In genomic region chr3:32736244-32737171, GRCm38 (mm10) we compare ENCODE assay signal across 8 mouse cellular contexts. TPM values are rescaled to one million over a fixed set of nuclear protein-coding genes. Genes with fewer than 3 reads are reported as not detected.
DNase-seq lines count a peak whose midpoint lies in the region; ATAC-seq and TF ChIP-seq lines count a peak whose summit lies in the region.

Ndufb5 (plus strand) TSS chr3:32736990.

- H3K9ac ChIP-seq in CH12.LX (ENCODE audit: insufficient read depth, low read depth), result peak within 1 kb of the TSS; percentile 91
- H3K9ac ChIP-seq in forebrain, embryonic 11.5 days (ENCODE audit: low read length), result peak within 1 kb of the TSS; percentile 88
- H3K9ac ChIP-seq in heart, embryonic 16.5 days (ENCODE audit: low read length), result peak within 1 kb of the TSS; percentile 94
- peak within 1 kb of the TSS; percentile 81 for H3K9ac ChIP-seq in liver, embryonic 15.5 days
- peak within 1 kb of the TSS; percentile 72 for H3K9ac ChIP-seq in neural tube, embryonic 12.5 days

- peak within 1 kb of the TSS; percentile 80 for H3K27ac ChIP-seq in CH12.LX (ENCODE audit: insufficient read depth, low read depth)
- H3K27ac ChIP-seq in forebrain, embryonic 11.5 days (ENCODE audit: low read depth, low read length), result 0 out of 2 replicates have a peak within 1 kb of the TSS, but pooled peaks have one; percentile 37
- H3K27ac ChIP-seq in heart, embryonic 16.5 days (ENCODE audit: low read length), result peak within 1 kb of the TSS; percentile 94
- peak within 1 kb of the TSS; percentile 82 for H3K27ac ChIP-seq in liver, embryonic 15.5 days (replicated peaks)
- H3K27ac ChIP-seq in neural tube, embryonic 12.5 days, result peak within 1 kb of the TSS; percentile 63; the same call in 1 of the 2 replicates

- H3K27me3 ChIP-seq in CH12.LX (replicated peaks), result no peaks in the 10 kb centered on the region
- H3K27me3 ChIP-seq in forebrain, embryonic 11.5 days (ENCODE audit: control insufficient read depth, insufficient read depth, low read length), result no peaks in the 10 kb centered on the region
- no peaks in the 10 kb centered on the region for H3K27me3 ChIP-seq in heart, embryonic 16.5 days (ENCODE audit: control insufficient read depth, insufficient read depth, low read length)
- H3K27me3 ChIP-seq in liver, embryonic 15.5 days, result no peaks in the 10 kb centered on the region
- no peaks in the 10 kb centered on the region for H3K27me3 ChIP-seq in neural tube, embryonic 12.5 days (replicated peaks)

- ATAC-seq in forebrain, embryonic 11.5 days (replicated peaks; ENCODE audit: low FRiP score), result peak; percentile 98
- ATAC-seq in heart, embryonic 16.5 days (replicated peaks; ENCODE audit: extremely low read depth, insufficient read depth, low FRiP score), result peak; percentile 96
- ATAC-seq in liver, embryonic 15.5 days (ENCODE audit: insufficient read depth), result peak; percentile 94
- ATAC-seq in neural tube, embryonic 12.5 days (ENCODE audit: low FRiP score, low read depth), result peak; percentile 98

- H3K4me2 ChIP-seq in CH12.LX (ENCODE audit: insufficient read depth, low read depth, poor library complexity, severe bottlenecking), result peak within 1 kb of the TSS; percentile 92
- peak within 1 kb of the TSS; percentile 68 for H3K4me2 ChIP-seq in forebrain, embryonic 11.5 days (ENCODE audit: low read depth, low read length, severe bottlenecking)
- peak within 1 kb of the TSS; percentile 89 for H3K4me2 ChIP-seq in heart, embryonic 16.5 days (ENCODE audit: low read depth, low read length)
- H3K4me2 ChIP-seq in liver, embryonic 15.5 days, result peak within 1 kb of the TSS; percentile 88
- peak within 1 kb of the TSS; percentile 86 for H3K4me2 ChIP-seq in neural tube, embryonic 12.5 days (replicated peaks)

- no peak for TF ChIP-seq EP300 in CH12.LX (IDR thresholded peaks at IDR 0.05; ENCODE audit: low read length)

- H3K79me2 ChIP-seq in CH12.LX (replicated peaks; ENCODE audit: control insufficient read depth, extremely low read depth, insufficient read depth, poor library complexity, severe bottlenecking), result peaks cover 32% of the 10 kb centered on the region

- H3K36me3 ChIP-seq in CH12.LX (replicated peaks in 1 of 2; ENCODE audit: control insufficient read depth in 1 of 2, insufficient read depth in 1 of 2, low read length in 1 of 2), result peaks cover 19 to 59% of the 10 kb centered on the region in 2 experiments
- no peaks in the 10 kb centered on the region for H3K36me3 ChIP-seq in forebrain, embryonic 11.5 days (ENCODE audit: control insufficient read depth, insufficient read depth, low read length)
- H3K36me3 ChIP-seq in heart, embryonic 16.5 days (ENCODE audit: control insufficient read depth, insufficient read depth), result peaks cover 18% of the 10 kb centered on the region
- peaks cover 26% of the 10 kb centered on the region for H3K36me3 ChIP-seq in liver, embryonic 15.5 days (replicated peaks)
- H3K36me3 ChIP-seq in neural tube, embryonic 12.5 days, result peaks cover 25% of the 10 kb centered on the region

- in situ Hi-C loops in CH12.LX (cut with MboI; ENCODE audit: low pct_ligation_motif_present, low pct_unique_long_range_greater_than_20kb, low sequenced_read_pairs), result no loop called here

- peak within 1 kb of the TSS; percentile 97 to 100 (median 97) for H3K4me3 ChIP-seq in CH12.LX (replicated peaks in 1 of 3; ENCODE audit: low read depth in 2 of 3, low read length in 2 of 3, poor library complexity in 1 of 3)
- H3K4me3 ChIP-seq in forebrain, embryonic 11.5 days (ENCODE audit: low read depth, low read length), result peak within 1 kb of the TSS; percentile 84
- peak within 1 kb of the TSS; percentile 99 for H3K4me3 ChIP-seq in heart, embryonic 16.5 days (ENCODE audit: low read length)
- peak within 1 kb of the TSS; percentile 88 for H3K4me3 ChIP-seq in liver, embryonic 15.5 days (replicated peaks)
- peak within 1 kb of the TSS; percentile 68 for H3K4me3 ChIP-seq in neural tube, embryonic 12.5 days

- WGBS in forebrain, embryonic 11.5 days, result under 1% methylated on average over 62 of the region's 62 CpGs
- WGBS in heart, embryonic 16.5 days, result under 1% methylated on average over 62 of the region's 62 CpGs
- WGBS in liver, embryonic 15.5 days (ENCODE audit: insufficient replicate concordance), result under 1% methylated on average over 62 of the region's 62 CpGs
- whole genome bisulfite sequencing in neural tube, embryonic 12.5 days, result under 1% methylated on average over 62 of the region's 62 CpGs

- no peaks in the 10 kb centered on the region for H3K9me3 ChIP-seq in CH12.LX (replicated peaks; ENCODE audit: low read length)
- no peaks in the 10 kb centered on the region for H3K9me3 ChIP-seq in forebrain, embryonic 11.5 days (ENCODE audit: control insufficient read depth, low read length)
- H3K9me3 ChIP-seq in heart, embryonic 16.5 days (replicated peaks; ENCODE audit: control insufficient read depth, low read length), result no peaks in the 10 kb centered on the region
- H3K9me3 ChIP-seq in liver, embryonic 15.5 days (replicated peaks), result no peaks in the 10 kb centered on the region
- no peaks in the 10 kb centered on the region for H3K9me3 ChIP-seq in neural tube, embryonic 12.5 days

- no peak for TF ChIP-seq CTCF in CH12.LX (conservative IDR thresholded peaks at IDR 0.05 in 1 of 2, IDR thresholded peaks at IDR 0.05 in 1 of 2; ENCODE audit: low read depth in 2 of 2, low read length in 2 of 2)

- peak; percentile 89 for TF ChIP-seq POLR2A in CH12.LX (IDR thresholded peaks at IDR 0.05; ENCODE audit: low read depth, low read length)

- dilution Hi-C loops in CH12.LX (cut with MboI; ENCODE audit: extremely low pct_ligation_motif_present, extremely low pct_unique_long_range_greater_than_20kb, low sequenced_read_pairs), result no loop called here

- H3K4me1 ChIP-seq in CH12.LX (ENCODE audit: control insufficient read depth in 1 of 2, insufficient read depth in 2 of 2), result peaks cover 0 to 26% of the 10 kb centered on the region in 2 experiments; a peak in 3 of 4 replicates
- H3K4me1 ChIP-seq in forebrain, embryonic 11.5 days (replicated peaks; ENCODE audit: control insufficient read depth, insufficient read depth, low read length), result peaks cover 3% of the 10 kb centered on the region; the same call in 1 of the 2 replicates
- peaks cover 25% of the 10 kb centered on the region for H3K4me1 ChIP-seq in heart, embryonic 16.5 days (ENCODE audit: control insufficient read depth, insufficient read depth, low read length)
- peaks cover 31% of the 10 kb centered on the region for H3K4me1 ChIP-seq in liver, embryonic 15.5 days (replicated peaks)
- H3K4me1 ChIP-seq in neural tube, embryonic 12.5 days, result peaks cover 17% of the 10 kb centered on the region

- DNase-seq in CH12.LX (ENCODE audit: extremely low read depth), result peak; percentile 99
- peak; percentile 98 for DNase-seq in c-Kit-positive CD71-positive TER-119-negative erythroid progenitor cells, embryonic 14.5 days (ENCODE audit: low read depth)
- peak; percentile 98 for DNase-seq in forebrain, embryonic 11.5 days (ENCODE audit: low spot score)
- DNase-seq in kidney, postnatal 36 days, result peak; percentile 97 to 98
- peak; percentile 99 for DNase-seq in telencephalon, adult 2 months (ENCODE audit: low read depth, low spot score)

- no peak for TF ChIP-seq RAD21 in CH12.LX (IDR thresholded peaks at IDR 0.05; ENCODE audit: low read depth, low read length)

TF ChIP-seq in CH12.LX, 34 proteins besides CTCF, POLR2A, EP300 and RAD21 (continues in another document):
- TF ChIP-seq POLR2AphosphoS2 (IDR thresholded peaks at IDR 0.05; ENCODE audit: low read depth, low read length), result 0 out of 2 replicates have a peak, but pooled peaks have one; percentile 32
- no peak for TF ChIP-seq UBTF (IDR thresholded peaks at IDR 0.05; ENCODE audit: low read depth, low read length)
- peak; percentile 82 for TF ChIP-seq NRF1 (IDR thresholded peaks at IDR 0.05; ENCODE audit: low read depth, low read length)
- TF ChIP-seq NELFE (IDR thresholded peaks at IDR 0.05; ENCODE audit: low read depth, low read length), result peak; percentile 77
- TF ChIP-seq KAT2A (IDR thresholded peaks at IDR 0.05; ENCODE audit: insufficient replicate concordance, low read length), result peak; percentile 97; the same call in 1 of the 2 replicates
- no peak for TF ChIP-seq JUND (conservative IDR thresholded peaks at IDR 0.05; ENCODE audit: low read depth, low read length)
- peak; percentile 94 for TF ChIP-seq HCFC1 (IDR thresholded peaks at IDR 0.05; ENCODE audit: low read depth, low read length)
- peak; percentile 81 for TF ChIP-seq MAX (IDR thresholded peaks at IDR 0.05; ENCODE audit: low read length)
- TF ChIP-seq MXI1 (IDR thresholded peaks at IDR 0.05; ENCODE audit: low read depth, low read length), result peak; percentile 76; the same call in 1 of the 2 replicates
- 0 out of 2 replicates have a peak, but pooled peaks have one; percentile 16 for TF ChIP-seq BHLHE40 (IDR thresholded peaks at IDR 0.05; ENCODE audit: low read depth, low read length)
- peak; percentile 60; the same call in 1 of the 2 replicates for TF ChIP-seq TBP (conservative IDR thresholded peaks at IDR 0.05; ENCODE audit: low read depth, low read length)
- no peak for TF ChIP-seq USF2 (conservative IDR thresholded peaks at IDR 0.05; ENCODE audit: low read depth, low read length)
- 0 out of 2 replicates have a peak, but pooled peaks have one; percentile 9 for TF ChIP-seq ETS1 (conservative IDR thresholded peaks at IDR 0.05; ENCODE audit: low read depth, low read length)
- TF ChIP-seq SIN3A (IDR thresholded peaks at IDR 0.05; ENCODE audit: low read length), result peak; percentile 93; the same call in 1 of the 2 replicates
- no peak; the same call in 1 of the 2 replicates for TF ChIP-seq MAZ (IDR thresholded peaks at IDR 0.05; ENCODE audit: low read depth, low read length)
- TF ChIP-seq ELF1 (IDR thresholded peaks at IDR 0.05; ENCODE audit: low read depth, low read length), result peak; percentile 97
- no peak for TF ChIP-seq PAX5 (IDR thresholded peaks at IDR 0.05; ENCODE audit: low read length)
- TF ChIP-seq CHD2 (IDR thresholded peaks at IDR 0.05; ENCODE audit: low read length), result peak; percentile 46; the same call in 1 of the 2 replicates
- TF ChIP-seq MAFK (IDR thresholded peaks at IDR 0.05; ENCODE audit: insufficient replicate concordance, low read length), result no peak
- TF ChIP-seq ZC3H11A (IDR thresholded peaks at IDR 0.05; ENCODE audit: low read depth, low read length), result no peak
- TF ChIP-seq GABPA (IDR thresholded peaks at IDR 0.05; ENCODE audit: insufficient replicate concordance, low read depth, low read length), result peak; percentile 25; the same call in 1 of the 2 replicates
- TF ChIP-seq ZNF384 (IDR thresholded peaks at IDR 0.05; ENCODE audit: low read depth, low read length), result no peak

RNA-seq across cellular contexts. Expression of gene Ndufb5, which starts in this region (rescaled TPM):
- total RNA-seq in CH12.LX (2012; rRNA removed) (175 and 179 TPM in 2 replicates), CH12.LX (2014; rRNA removed) (427 and 467 TPM in 2 replicates)
- 145 and 163 TPM in 2 replicates for polyA plus RNA-seq in CH12.LX (2012; ENCODE audit: insufficient read length, low read depth)
- polyA plus RNA-seq in forebrain, embryonic 11.5 days (2014; fragmentation: Nextera tagmentation; extraction: Ambion mirVana), result 248 and 270 TPM in 2 replicates
- polyA plus RNA-seq in heart, embryonic 16.5 days (2015; fragmentation: Nextera tagmentation; extraction: Ambion mirVana), result 621 and 623 TPM in 2 replicates
- 101 and 124 TPM in 2 replicates for polyA plus RNA-seq in liver, embryonic 15.5 days (2015; fragmentation: Nextera tagmentation; extraction: Ambion mirVana)
- polyA plus RNA-seq in neural tube, embryonic 12.5 days (2016; fragmentation: Nextera tagmentation; extraction: Ambion mirVana), result 293 and 322 TPM in 2 replicates

Comparison
In these comparisons a context has a peak if more than half of its experiments do, and no peak if none do; other contexts are left out.
1. Peak in every context shown above with its lines: DNase-seq, ATAC-seq, H3K4me3 ChIP-seq and H3K27ac ChIP-seq.
2. H3K27ac ChIP-seq: peak in every context shown above with its lines; median percentile 94 in heart, embryonic 16.5 days; 82 in liver, embryonic 15.5 days; 80 in CH12.LX; 63 in neural tube, embryonic 12.5 days; 37 in forebrain, embryonic 11.5 days.